Mouse (Mus musculus) bone marrow macrophage, adult 2 months (primary cell): ENCODE data around the gene Atp6v0d1. TPM values are rescaled to one million over a fixed set of nuclear protein-coding genes. Genes with fewer than 3 reads are reported as not detected.

Experiments
- H3K27ac ChIP-seq: 2 replicates; pipeline ENCODE4 v1.5.1; 2012; ENCODE audit warnings: low read depth, low read length; ENCODE audit not compliant: insufficient read depth
- H3K4me1 ChIP-seq: 2 replicates; pipeline ENCODE4 v1.6.1; 2012; ENCODE audit warnings: low read length; ENCODE audit not compliant: control insufficient read depth, insufficient read depth
- H3K4me3 ChIP-seq: 2 replicates; pipeline ENCODE4 v1.5.1; 2012; ENCODE audit warnings: mild to moderate bottlenecking, low read length, moderate library complexity; ENCODE audit not compliant: insufficient read depth
- CTCF ChIP-seq: IDR thresholded peaks from 2 replicates; pipeline ENCODE4 v1.5.1; 2012; ENCODE audit warnings: low read depth, mild to moderate bottlenecking, low read length, moderate library complexity
- POLR2A ChIP-seq: IDR thresholded peaks from 2 replicates; pipeline ENCODE4 v1.6.1; 2012; ENCODE audit warnings: mild to moderate bottlenecking, low read depth, low read length, borderline replicate concordance
- polyA plus RNA-seq: library from polyadenylated mRNA; stranded (reverse); fragments of >200 nt; gene quantifications from 2 replicates; pipeline ENCODE4 v1.2.4, GENCODE M21; 2012; ENCODE audit not compliant: missing spikeins, insufficient read depth, insufficient read length

Gene Atp6v0d1
- polyA plus RNA-seq, 1 experiment, result 186 TPM

- H3K4me1 ChIP-seq, result peaks cover 20% of the 10 kb centered on the region
- no peak overlapping the region for H3K4me3 ChIP-seq
- no peak overlapping the region for H3K27ac ChIP-seq
- TF ChIP-seq CTCF (no peak), POLR2A (no peak)
Measured at GRCm38 (mm10) chr8:105574741-105575140, 8.9 kb upstream of the Atp6v0d1 start.

GRCm38 (mm10) chr8:105573427-105573826, 7.6 kb upstream of the Atp6v0d1 start:
- Histone ChIP-seq H3K4me1 (peaks cover 20% of the 10 kb centered on the region), H3K27ac (peak overlapping the region; percentile 25), H3K4me3 (no peak overlapping the region)
- TF ChIP-seq POLR2A (no peak), CTCF (no peak)

GRCm38 (mm10) chr8:105571810-105572209, 6.0 kb upstream of the Atp6v0d1 start:
- TF ChIP-seq POLR2A (no peak), CTCF (no peak)
- Histone ChIP-seq H3K27ac (no peak overlapping the region), H3K4me3 (no peak overlapping the region), H3K4me1 (peaks cover 24% of the 10 kb centered on the region)

- Histone ChIP-seq H3K4me1 (peaks cover 28% of the 10 kb centered on the region), H3K27ac (peak overlapping the region; percentile 43; the same call in 1 of the 2 replicates)
- no peak for TF ChIP-seq POLR2A
- TF ChIP-seq CTCF, result no peak
Measured at GRCm38 (mm10) chr8:105566703-105567595, 1.1 kb upstream of the Atp6v0d1 start.

GRCm38 (mm10) chr8:105565401-105565881, 406 bp downstream of the Atp6v0d1 start:
- Histone ChIP-seq H3K4me3 (peak overlapping the region; percentile 80), H3K4me1 (peaks cover 24% of the 10 kb centered on the region), H3K27ac (peak overlapping the region; percentile 87)
- TF ChIP-seq CTCF, result no peak
- TF ChIP-seq POLR2A, result no peak

More at GRCm38 (mm10) chr8:105566703-105567595, 1.1 kb upstream of the Atp6v0d1 start:
- peak overlapping the region; percentile 62 for H3K4me3 ChIP-seq

DNA sequence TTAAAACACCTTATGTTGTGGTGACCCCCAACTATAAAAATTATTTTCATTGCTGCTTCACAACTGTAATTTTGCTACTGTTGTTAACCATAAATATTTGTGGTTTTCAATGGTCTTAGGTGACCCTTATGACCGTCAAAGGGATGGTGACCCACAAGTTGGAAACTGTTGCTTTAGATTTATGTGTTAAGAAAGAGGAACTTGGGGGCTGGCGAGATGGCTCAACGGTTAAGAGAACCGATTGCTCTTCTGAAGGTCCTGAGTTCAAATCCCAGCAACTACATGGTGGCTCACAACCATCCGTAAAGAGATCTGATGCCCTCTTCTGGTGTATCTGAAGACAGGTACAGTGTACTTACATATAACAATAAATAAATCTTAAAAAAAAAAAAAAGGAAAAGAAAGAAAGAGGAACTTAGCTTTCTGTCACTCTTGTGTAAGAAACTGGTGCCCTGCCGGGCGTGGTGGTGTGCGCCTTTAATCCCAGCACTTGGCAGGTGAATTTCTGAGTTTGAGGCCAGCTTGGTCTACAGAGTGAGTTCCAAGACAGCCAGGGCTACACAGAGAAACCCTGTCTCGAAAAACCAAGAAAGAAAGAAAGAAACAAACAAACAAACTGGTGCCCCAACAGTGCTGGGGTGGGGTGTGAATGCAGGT, 1.1 kb downstream of the Atp6v0d1 start:
- peak overlapping the region; percentile 80 for H3K4me3 ChIP-seq
- TF ChIP-seq CTCF, result 0 out of 2 replicates have a peak, but pooled peaks have one; percentile 7
- H3K27ac ChIP-seq, result peak overlapping the region; percentile 87
- H3K4me1 ChIP-seq, result peaks cover 26% of the 10 kb centered on the region

GRCm38 (mm10) chr8:105563871-105564270, 2.0 kb downstream of the Atp6v0d1 start:
- Histone ChIP-seq H3K4me3 (no peak overlapping the region), H3K27ac (no peak overlapping the region), H3K4me1 (peaks cover 26% of the 10 kb centered on the region)
- TF ChIP-seq POLR2A (no peak), CTCF (no peak)

DNA sequence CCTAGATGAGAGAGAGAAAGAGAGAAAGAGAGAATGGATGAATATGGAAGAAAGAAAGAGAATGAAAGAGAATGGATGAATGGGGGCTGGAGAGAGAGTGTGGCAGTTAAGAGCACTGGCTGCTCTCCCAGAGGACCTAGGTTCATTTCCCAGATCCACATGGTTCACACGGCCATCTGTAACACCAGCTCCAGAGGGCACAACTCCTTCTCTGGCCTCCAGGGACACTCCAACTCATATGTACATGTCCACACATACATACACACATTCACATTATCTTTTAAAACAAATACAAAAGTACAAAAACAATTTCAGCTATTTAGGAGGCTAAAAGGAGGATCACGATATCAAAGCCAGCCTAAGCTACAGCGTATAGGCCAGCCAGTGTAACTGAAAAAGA, 3.0 kb downstream of the Atp6v0d1 start:
- Histone ChIP-seq H3K4me3 (no peak overlapping the region), H3K27ac (no peak overlapping the region)
- no peak for TF ChIP-seq POLR2A
- TF ChIP-seq CTCF, result no peak

DNA sequence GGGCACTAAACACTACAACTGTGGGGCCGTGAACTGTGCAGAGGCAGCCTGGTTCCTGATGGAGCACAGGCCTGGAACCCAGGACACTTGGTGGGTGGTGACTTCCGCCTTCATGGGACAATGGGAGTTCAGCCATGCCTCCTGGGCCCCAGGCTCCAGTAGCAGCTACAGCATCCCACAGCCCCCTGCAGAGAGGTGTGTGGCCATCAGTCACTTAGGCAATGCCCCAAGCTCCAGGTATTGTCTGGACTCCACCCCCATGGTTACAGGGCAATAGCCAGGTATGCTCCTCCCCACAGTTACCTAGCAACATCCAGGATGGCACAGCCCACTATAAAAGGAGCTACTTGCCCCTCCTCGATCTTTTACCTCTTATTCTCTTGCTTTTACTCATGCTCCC, 10.6 kb downstream of the Atp6v0d1 start:
- Histone ChIP-seq H3K4me3 (no peak overlapping the region), H3K4me1 (peaks cover 29% of the 10 kb centered on the region), H3K27ac (no peak overlapping the region)
- TF ChIP-seq CTCF (no peak), POLR2A (no peak)

More for the DNA sequence above, 3.0 kb downstream of the Atp6v0d1 start:
- peaks cover 26% of the 10 kb centered on the region for H3K4me1 ChIP-seq

GRCm38 (mm10) chr8:105554087-105554486, 11.8 kb downstream of the Atp6v0d1 start:
- TF ChIP-seq POLR2A (no peak), CTCF (peak; percentile 58)

More at GRCm38 (mm10) chr8:105554087-105554486, 11.8 kb downstream of the Atp6v0d1 start:
- H3K4me1 ChIP-seq, result peaks cover 36% of the 10 kb centered on the region
- no peak overlapping the region for H3K4me3 ChIP-seq
- H3K27ac ChIP-seq, result no peak overlapping the region
